Comparison of ENCODE assay signal across 8 mouse cellular contexts in the genomic region with DNA sequence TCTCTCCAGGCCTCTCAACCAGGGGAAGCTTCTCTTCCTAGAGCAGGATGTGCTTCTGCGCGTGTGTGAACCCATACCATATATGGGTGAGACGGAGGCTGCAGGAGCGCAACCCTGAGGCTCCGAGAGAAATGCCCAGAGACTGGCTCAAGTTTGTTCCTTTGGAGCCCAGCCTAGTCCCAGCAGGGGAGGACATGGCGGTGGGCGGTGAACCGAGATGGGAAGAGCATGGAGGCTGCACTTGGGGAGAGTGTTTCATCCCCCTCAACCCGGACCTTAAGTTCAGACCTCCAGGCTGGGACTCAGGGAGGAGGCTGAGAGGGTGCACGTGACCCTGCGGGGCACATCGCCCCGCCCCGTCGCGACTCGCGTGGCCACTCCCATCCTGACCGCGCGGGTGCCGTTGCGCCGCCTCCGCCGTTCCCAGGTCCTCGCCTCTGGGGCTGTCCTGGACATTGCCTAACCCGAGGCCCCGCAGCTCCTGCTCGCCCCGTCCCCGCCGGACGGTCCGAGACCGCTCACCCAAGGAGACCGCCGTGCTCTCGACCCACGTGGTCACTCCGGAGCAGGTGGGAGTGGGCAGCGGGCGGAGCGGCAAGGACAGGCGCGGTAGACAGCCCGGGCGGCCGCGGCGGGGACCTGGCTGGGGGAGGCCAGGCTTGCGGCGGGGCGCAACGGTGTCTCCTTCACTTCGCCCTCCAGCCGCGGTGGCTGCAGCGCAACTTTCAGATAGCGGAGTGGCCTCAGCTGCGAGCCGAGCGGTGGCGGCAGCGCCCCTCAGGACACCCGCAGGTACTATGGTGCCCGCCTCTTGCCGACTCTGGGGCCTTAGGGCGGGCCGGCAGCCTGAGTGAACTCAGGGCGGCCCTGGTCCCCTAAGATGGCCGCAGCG. TPM values are rescaled to one million over a fixed set of nuclear protein-coding genes. Genes with fewer than 3 reads are reported as not detected.
A peak's percentile ranks its signal among the peaks of the same experiment; 100 is the strongest.
DNase-seq lines count a peak whose midpoint lies in the region; ATAC-seq and TF ChIP-seq lines count a peak whose summit lies in the region.

No protein-coding gene starts in this region.

- peak overlapping the region; percentile 89 for H3K9ac ChIP-seq in hindbrain, embryonic 12.5 days

- peak overlapping the region; percentile 72 for H3K4me3 ChIP-seq in hindbrain, embryonic 12.5 days

- H3K27ac ChIP-seq in hindbrain, embryonic 12.5 days: peak overlapping the region; percentile 93

- DNase-seq in Patski (ENCODE audit: low read depth, low spot score): peak; percentile 79
- DNase-seq in cerebellum, postnatal 10 days: peak; percentile 97 to 98
- peak; percentile 91 to 96 for DNase-seq in frontal cortex, postnatal 10 days (ENCODE audit: low spot score in 2 of 2)
- DNase-seq in layer of hippocampus, postnatal 14 days (ENCODE audit: low spot score in 2 of 2): peak; percentile 96 to 98
- DNase-seq in lung, postnatal 10 days: peak; percentile 98
- DNase-seq in ovary, postnatal 14 days (ENCODE audit: low spot score): peak; percentile 94
- peak; percentile 95 for DNase-seq in thymus, postnatal 10 days (ENCODE audit: low spot score in 2 of 2)

- under 1% methylated on average over 73 of the region's 73 CpGs for WGBS in hindbrain, embryonic 12.5 days

- TF ChIP-seq CTCF in Patski (IDR thresholded peaks at IDR 0.05): no peak

- POLR2A ChIA-PET in Patski (lab: Charles Lee): interaction anchor here (0.5 to 2.1 kb wide), 6 partner anchors 9 to 1224 kb away, joined by 3 to 7 read pairs (median 3); no protein-coding TSS in a partner anchor

- H3K9me3 ChIP-seq in hindbrain, embryonic 12.5 days (replicated peaks): no peaks in the 10 kb centered on the region

- H3K4me1 ChIP-seq in hindbrain, embryonic 12.5 days: peaks cover 22% of the 10 kb centered on the region

- peaks cover 13% of the 10 kb centered on the region for H3K36me3 ChIP-seq in hindbrain, embryonic 12.5 days

- CTCF ChIA-PET in Patski (lab: Charles Lee): interaction anchor here (2.3 kb wide), 1 partner anchor 11 kb away, joined by 5 read pairs; no protein-coding TSS in a partner anchor

- in situ Hi-C loops in Patski (cut with MboI; ENCODE audit: low pct_unique_long_range_greater_than_20kb): no loop called here

- ATAC-seq in Patski: peak; percentile 90
- ATAC-seq in hindbrain, embryonic 12.5 days (ENCODE audit: low FRiP score): peak; percentile 98

- no peaks in the 10 kb centered on the region for H3K27me3 ChIP-seq in Patski
- H3K27me3 ChIP-seq in hindbrain, embryonic 12.5 days: no peaks in the 10 kb centered on the region

- H3K4me2 ChIP-seq in hindbrain, embryonic 12.5 days (replicated peaks): peak overlapping the region; percentile 75

RNA-seq across cellular contexts. Expression of gene Vdac2, which starts 6.1 kb away (rescaled TPM):
- polyA plus RNA-seq in Patski (2021): 530 TPM
- polyA plus RNA-seq in hindbrain, embryonic 12.5 days (2016; fragmentation: Nextera tagmentation; extraction: Ambion mirVana): 245 and 257 TPM in 2 replicates
- total RNA-seq in layer of hippocampus, postnatal 14 days (2021): 100 to 1,000 TPM; 231 to 233 TPM

RNA-seq across cellular contexts. Expression of gene Comtd1, which starts 17.7 kb away (rescaled TPM):
- polyA plus RNA-seq in Patski (2021): 87.0 TPM
- 18.2 and 22.3 TPM in 2 replicates for polyA plus RNA-seq in hindbrain, embryonic 12.5 days (2016; fragmentation: Nextera tagmentation; extraction: Ambion mirVana)
- 10 to 100 TPM; 32.3 to 34.7 TPM for total RNA-seq in layer of hippocampus, postnatal 14 days (2021)

Comparison
In these comparisons a context has a peak if more than half of its experiments do, and no peak if none do; other contexts are left out.
1. Peak in every context shown above with its lines: DNase-seq, ATAC-seq, H3K4me3 ChIP-seq and H3K27ac ChIP-seq.